ENCODE assay signal across 21 mouse cellular contexts in genomic region chr8:92670236-92670635, GRCm38 (mm10). TPM values are rescaled to one million over a fixed set of nuclear protein-coding genes. Genes with fewer than 3 reads are reported as not detected.
A peak's percentile ranks its signal among the peaks of the same experiment; 100 is the strongest.
DNase-seq lines count a peak whose midpoint lies in the region; ATAC-seq lines count a peak whose summit lies in the region.
"Had no signal": no experiment of that assay in that cellular context is flagged by ENCODE, and none has a peak within 500 bp of the region (broad histone marks: within the 10 kb centered on the region; RNA-seq: fewer than 3 reads in every experiment).

No protein-coding gene starts in this region.

- no peak overlapping the region for H3K9ac ChIP-seq in forebrain, embryonic 12.5 days
- no peak overlapping the region for H3K9ac ChIP-seq in forebrain, embryonic 15.5 days (replicated peaks)
- H3K9ac ChIP-seq in midbrain, embryonic 12.5 days (replicated peaks): no peak overlapping the region
- no peak overlapping the region for H3K9ac ChIP-seq in kidney, embryonic 14.5 days (ENCODE audit: low read depth, low read length)
- H3K9ac ChIP-seq: heart, embryonic 12.5 days; limb, embryonic 13.5 days; liver, embryonic 12.5 days had no signal

- H3K27me3 ChIP-seq in forebrain, embryonic 12.5 days: peaks cover 75% of the 10 kb centered on the region
- peaks cover 52% of the 10 kb centered on the region for H3K27me3 ChIP-seq in forebrain, embryonic 15.5 days
- peaks cover 77% of the 10 kb centered on the region for H3K27me3 ChIP-seq in midbrain, embryonic 12.5 days
- peaks cover 39% of the 10 kb centered on the region for H3K27me3 ChIP-seq in kidney, embryonic 14.5 days (ENCODE audit: control insufficient read depth, insufficient read depth, low read length)

- H3K4me2 ChIP-seq in forebrain, embryonic 12.5 days: 0 out of 2 replicates have a peak overlapping the region, but pooled peaks have one; percentile 1
- no peak overlapping the region; the same call in 1 of the 2 replicates for H3K4me2 ChIP-seq in forebrain, embryonic 15.5 days (replicated peaks)
- peak overlapping the region; percentile 37 for H3K4me2 ChIP-seq in midbrain, embryonic 12.5 days (replicated peaks)
- H3K4me2 ChIP-seq in kidney, embryonic 14.5 days (replicated peaks; ENCODE audit: low read depth, low read length): no peak overlapping the region
- H3K4me2 ChIP-seq: heart, embryonic 12.5 days; limb, embryonic 13.5 days; liver, embryonic 12.5 days had no signal

- peak; percentile 32 for DNase-seq in retina, postnatal 1 day
- no peak for DNase-seq in retina, embryonic 14.5 days (ENCODE audit: low spot score)
- no peak for DNase-seq in cerebellum, postnatal 4 days (ENCODE audit: low spot score in 2 of 2)
- no peak for DNase-seq in spleen, postnatal 14 days (ENCODE audit: low spot score in 2 of 2)
- DNase-seq: adrenal gland, postnatal 14 days; cerebellum, adult 9-11 months; gastrocnemius, postnatal 25 days; heart, adult 18-20 months; heart, postnatal 10 days; kidney, adult 11 months; kidney, postnatal 4 days; lung, adult 18-20 months; right cerebral cortex, adult 18-20 months had no signal

- no peak overlapping the region for H3K4me3 ChIP-seq in forebrain, embryonic 12.5 days (replicated peaks)
- H3K4me3 ChIP-seq in forebrain, embryonic 15.5 days: no peak overlapping the region
- H3K4me3 ChIP-seq in midbrain, embryonic 12.5 days: no peak overlapping the region
- no peak overlapping the region for H3K4me3 ChIP-seq in kidney, embryonic 14.5 days (ENCODE audit: low read length)
- H3K4me3 ChIP-seq: embryonic facial prominence, embryonic 10.5 days; heart, embryonic 12.5 days; limb, embryonic 13.5 days; liver, embryonic 12.5 days had no signal

- no peaks in the 10 kb centered on the region for H3K36me3 ChIP-seq in forebrain, embryonic 12.5 days (replicated peaks)
- no peaks in the 10 kb centered on the region for H3K36me3 ChIP-seq in forebrain, embryonic 15.5 days
- H3K36me3 ChIP-seq in midbrain, embryonic 12.5 days: no peaks in the 10 kb centered on the region
- no peaks in the 10 kb centered on the region for H3K36me3 ChIP-seq in kidney, embryonic 14.5 days (ENCODE audit: control insufficient read depth, insufficient read depth, low read length)
- H3K36me3 ChIP-seq: embryonic facial prominence, embryonic 10.5 days; heart, embryonic 12.5 days; limb, embryonic 13.5 days; liver, embryonic 12.5 days had no signal

- H3K9me3 ChIP-seq in forebrain, embryonic 12.5 days: no peaks in the 10 kb centered on the region
- H3K9me3 ChIP-seq in forebrain, embryonic 15.5 days: no peaks in the 10 kb centered on the region
- H3K9me3 ChIP-seq in midbrain, embryonic 12.5 days: no peaks in the 10 kb centered on the region
- H3K9me3 ChIP-seq in kidney, embryonic 14.5 days (ENCODE audit: control insufficient read depth, low read length): no peaks in the 10 kb centered on the region
- H3K9me3 ChIP-seq: embryonic facial prominence, embryonic 10.5 days; heart, embryonic 12.5 days; limb, embryonic 13.5 days; liver, embryonic 12.5 days had no signal

- no peak overlapping the region for H3K27ac ChIP-seq in forebrain, embryonic 12.5 days
- no peak overlapping the region for H3K27ac ChIP-seq in forebrain, embryonic 15.5 days (replicated peaks)
- H3K27ac ChIP-seq in midbrain, embryonic 12.5 days (replicated peaks): 0 out of 2 replicates have a peak overlapping the region, but pooled peaks have one; percentile 30
- H3K27ac ChIP-seq in kidney, embryonic 14.5 days (ENCODE audit: low read depth, low read length): no peak overlapping the region
- H3K27ac ChIP-seq: embryonic facial prominence, embryonic 10.5 days; limb, embryonic 13.5 days; liver, embryonic 12.5 days had no signal

- 31% methylated on average over 11 of the region's 11 CpGs for WGBS in forebrain, embryonic 12.5 days
- 33% methylated on average over 11 of the region's 11 CpGs for WGBS in forebrain, embryonic 15.5 days
- WGBS in midbrain, embryonic 12.5 days: 29% methylated on average over 11 of the region's 11 CpGs
- 63% methylated on average over 11 of the region's 11 CpGs for WGBS in kidney, embryonic 14.5 days

- no peak for ATAC-seq in forebrain, embryonic 12.5 days (ENCODE audit: low FRiP score)
- ATAC-seq in forebrain, embryonic 15.5 days (replicated peaks): no peak
- no peak for ATAC-seq in midbrain, embryonic 12.5 days (ENCODE audit: low FRiP score, low read depth)
- no peak for ATAC-seq in kidney, embryonic 14.5 days (ENCODE audit: low FRiP score, low TSS enrichment)
- ATAC-seq: liver, embryonic 12.5 days had no signal

- H3K4me1 ChIP-seq in forebrain, embryonic 12.5 days: peaks cover 46% of the 10 kb centered on the region
- peaks cover 26% of the 10 kb centered on the region for H3K4me1 ChIP-seq in forebrain, embryonic 15.5 days
- H3K4me1 ChIP-seq in midbrain, embryonic 12.5 days: peaks cover 38% of the 10 kb centered on the region
- H3K4me1 ChIP-seq in kidney, embryonic 14.5 days (ENCODE audit: control insufficient read depth, insufficient read depth, low read length): peaks cover 19% of the 10 kb centered on the region
- H3K4me1 ChIP-seq: liver, embryonic 12.5 days had no signal

RNA-seq across cellular contexts. Expression of gene Irx6, which starts 3.9 kb away (rescaled TPM):
- polyA plus RNA-seq in forebrain, embryonic 12.5 days (2016; fragmentation: Nextera tagmentation; extraction: Ambion mirVana): 0.28 and 0.37 TPM in 2 replicates
- polyA plus RNA-seq in forebrain, embryonic 15.5 days (2015; fragmentation: Nextera tagmentation; extraction: Ambion mirVana): 0.26 TPM in 1 of 2 replicates, not detected in the other
- polyA plus RNA-seq in midbrain, embryonic 12.5 days (2016; fragmentation: Nextera tagmentation; extraction: Ambion mirVana): 3.0 and 3.1 TPM in 2 replicates
- not detected in 2 replicates for polyA plus RNA-seq in kidney, embryonic 14.5 days (2014; fragmentation: Nextera tagmentation; extraction: Ambion mirVana)
- polyA plus RNA-seq: liver, embryonic 12.5 days had no signal

Comparison
In these comparisons a context has a peak if more than half of its experiments do, and no peak if none do; other contexts are left out.
1. H3K4me2 ChIP-seq: peak in forebrain, embryonic 12.5 days (single experiment) and midbrain, embryonic 12.5 days (single experiment); none in forebrain, embryonic 15.5 days (single experiment) and kidney, embryonic 14.5 days (single experiment).